Mouse (Mus musculus) E14TG2a.4 (cell line): ENCODE measurements at regions not wholly inside any gene's neighbourhood (a gene's known extent, or its start where the extent isn't known, plus 50 kb on each side); places are given as distances from the start of the nearest gene placed in this dataset.

Experiments
- H3K27me3 ChIP-seq: 2 replicates; pipeline ENCODE4 v1.6.1; 2014; ENCODE audit warnings: low read length, control low read depth; ENCODE audit not compliant: insufficient read depth
- H3K36me3 ChIP-seq: 2 replicates; pipeline ENCODE4 v1.6.1; 2014; ENCODE audit warnings: low read length, control low read depth; ENCODE audit not compliant: insufficient read depth
- H3K4me1 ChIP-seq: replicated peaks from 2 replicates; pipeline ENCODE4 v1.6.1; 2014; ENCODE audit warnings: low read depth, low read length, control low read depth
- H3K4me3 ChIP-seq: replicated peaks from 2 replicates; pipeline ENCODE4 v1.5.1; 2014; ENCODE audit warnings: mild to moderate bottlenecking, low read length
- H3K9me3 ChIP-seq: 2 replicates; pipeline ENCODE4 v1.6.1; 2014; ENCODE audit warnings: low read length, control low read depth
- CTCF ChIP-seq: conservative IDR thresholded peaks from 2 replicates; pipeline ENCODE4 v1.5.1; 2014; ENCODE audit warnings: low read length
- NANOG ChIP-seq: IDR thresholded peaks from 2 replicates; pipeline ENCODE4 v1.6.1; 2014; ENCODE audit warnings: borderline replicate concordance, low read length, mixed read lengths
- POU5F1 ChIP-seq: IDR thresholded peaks from 2 replicates; pipeline ENCODE4 v1.6.1; 2014; ENCODE audit warnings: low read length, borderline replicate concordance

- H3K4me3 ChIP-seq = no peak overlapping the region
- H3K27me3 ChIP-seq = no peaks in the 10 kb centered on the region
- no peaks in the 10 kb centered on the region; the same call in 1 of the 2 replicates for H3K9me3 ChIP-seq
- H3K4me1 ChIP-seq = peaks cover 47% of the 10 kb centered on the region
- TF ChIP-seq POU5F1 (no peak), CTCF (no peak), NANOG (no peak)
- no peaks in the 10 kb centered on the region for H3K36me3 ChIP-seq
These were observed 148.6 kb downstream of the Snx19 start for GRCm38 (mm10) chr9:30575531-30575930.

GRCm38 (mm10) chr9:30573294-30573693, 146.4 kb downstream of the Snx19 start:
- TF ChIP-seq POU5F1 = no peak
- TF ChIP-seq CTCF = no peak
- no peak; the same call in 1 of the 2 replicates for TF ChIP-seq NANOG
- no peaks in the 10 kb centered on the region; the same call in 1 of the 2 replicates for H3K9me3 ChIP-seq

GRCm38 (mm10) chr9:30571014-30571413, 144.1 kb downstream of the Snx19 start:
- H3K9me3 ChIP-seq = peaks cover 13% of the 10 kb centered on the region
- peaks cover 46% of the 10 kb centered on the region for H3K4me1 ChIP-seq
- H3K4me3 ChIP-seq = no peak overlapping the region
- TF ChIP-seq NANOG (no peak), CTCF (no peak), POU5F1 (no peak)
- H3K36me3 ChIP-seq = no peaks in the 10 kb centered on the region
- H3K27me3 ChIP-seq = no peaks in the 10 kb centered on the region

More at GRCm38 (mm10) chr9:30573294-30573693, 146.4 kb downstream of the Snx19 start:
- no peaks in the 10 kb centered on the region for H3K27me3 ChIP-seq
- H3K36me3 ChIP-seq = no peaks in the 10 kb centered on the region
- H3K4me3 ChIP-seq = no peak overlapping the region
- peaks cover 56% of the 10 kb centered on the region for H3K4me1 ChIP-seq

GRCm38 (mm10) chr9:30564765-30565680, 138.1 kb downstream of the Snx19 start:
- no peak overlapping the region for H3K4me3 ChIP-seq

GRCm38 (mm10) chr9:30563399-30563798, 136.5 kb downstream of the Snx19 start:
- H3K27me3 ChIP-seq = no peaks in the 10 kb centered on the region
- H3K4me3 ChIP-seq = no peak overlapping the region
- no peaks in the 10 kb centered on the region for H3K4me1 ChIP-seq
- no peak for TF ChIP-seq NANOG
- no peak for TF ChIP-seq POU5F1
- no peak for TF ChIP-seq CTCF
- H3K9me3 ChIP-seq = peaks cover 13% of the 10 kb centered on the region
- H3K36me3 ChIP-seq = no peaks in the 10 kb centered on the region

More at GRCm38 (mm10) chr9:30564765-30565680, 138.1 kb downstream of the Snx19 start:
- H3K9me3 ChIP-seq = peaks cover 13% of the 10 kb centered on the region
- H3K27me3 ChIP-seq = no peaks in the 10 kb centered on the region
- H3K4me1 ChIP-seq = peaks cover 3% of the 10 kb centered on the region; the same call in 1 of the 2 replicates
- TF ChIP-seq POU5F1 = no peak
- TF ChIP-seq NANOG = no peak
- TF ChIP-seq CTCF = no peak
- H3K36me3 ChIP-seq = no peaks in the 10 kb centered on the region

- TF ChIP-seq POU5F1 (no peak), CTCF (peak; percentile 34), NANOG (no peak)
These were observed 128.0 kb downstream of the Snx19 start for GRCm38 (mm10) chr9:30554908-30555307.

GRCm38 (mm10) chr9:30552721-30553120, 125.8 kb downstream of the Snx19 start:
- Histone ChIP-seq H3K4me3 (no peak overlapping the region), H3K27me3 (no peaks in the 10 kb centered on the region), H3K9me3 (no peaks in the 10 kb centered on the region), H3K4me1 (no peaks in the 10 kb centered on the region), H3K36me3 (no peaks in the 10 kb centered on the region)
- no peak for TF ChIP-seq CTCF
- no peak for TF ChIP-seq NANOG

More at GRCm38 (mm10) chr9:30554908-30555307, 128.0 kb downstream of the Snx19 start:
- no peaks in the 10 kb centered on the region for H3K27me3 ChIP-seq
- H3K4me1 ChIP-seq = no peaks in the 10 kb centered on the region
- no peak overlapping the region for H3K4me3 ChIP-seq
- no peaks in the 10 kb centered on the region for H3K9me3 ChIP-seq
- no peaks in the 10 kb centered on the region for H3K36me3 ChIP-seq

GRCm38 (mm10) chr9:30549892-30550515, 123.1 kb downstream of the Snx19 start:
- no peaks in the 10 kb centered on the region for H3K36me3 ChIP-seq

More at GRCm38 (mm10) chr9:30549892-30550515, 123.1 kb downstream of the Snx19 start:
- TF ChIP-seq CTCF (no peak), NANOG (no peak), POU5F1 (no peak)
- H3K4me1 ChIP-seq = 0 out of 2 replicates have a peak, but pooled peaks cover 3% of the 10 kb centered on the region
- no peaks in the 10 kb centered on the region for H3K27me3 ChIP-seq
- no peak overlapping the region for H3K4me3 ChIP-seq
- no peaks in the 10 kb centered on the region for H3K9me3 ChIP-seq
